9 mouse cellular contexts compared by ENCODE assay signal in the genomic region with DNA sequence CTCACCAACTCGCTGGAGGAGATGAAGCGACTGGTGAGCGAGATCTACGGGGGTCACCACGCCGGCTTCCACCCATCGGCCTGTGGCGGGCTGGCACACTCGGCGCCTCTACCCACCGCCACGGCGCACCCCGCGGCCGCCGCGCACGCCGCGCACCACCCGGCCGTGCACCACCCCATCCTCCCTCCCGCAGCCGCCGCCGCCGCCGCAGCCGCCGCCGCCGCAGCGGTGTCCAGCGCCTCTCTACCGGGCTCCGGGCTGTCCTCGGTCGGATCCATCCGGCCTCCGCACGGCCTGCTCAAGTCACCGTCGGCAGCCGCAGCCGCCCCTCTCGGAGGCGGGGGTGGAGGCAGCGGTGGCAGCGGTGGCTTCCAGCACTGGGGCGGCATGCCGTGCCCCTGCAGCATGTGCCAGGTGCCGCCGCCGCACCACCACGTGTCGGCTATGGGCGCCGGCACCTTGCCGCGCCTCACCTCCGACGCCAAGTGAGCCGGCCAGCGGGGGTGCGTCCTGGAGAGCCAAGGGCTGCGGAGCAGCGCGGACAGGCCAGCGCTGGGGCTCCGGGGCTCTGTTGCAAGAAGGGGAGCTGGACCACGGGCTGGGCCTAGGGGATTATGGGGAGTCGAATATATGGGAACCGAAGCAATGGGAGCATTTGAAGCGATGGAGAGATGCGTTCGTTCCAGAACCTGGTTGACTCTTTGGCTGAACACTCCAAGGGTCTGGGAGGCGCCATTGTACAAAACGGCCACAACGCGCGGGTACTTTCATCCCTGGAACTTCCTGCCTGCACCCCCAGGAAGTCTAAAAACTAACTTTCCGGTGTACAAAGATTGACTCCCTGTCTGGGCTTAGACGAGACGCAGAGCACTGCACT. TPM values are rescaled to one million over a fixed set of nuclear protein-coding genes. Genes with fewer than 3 reads are reported as not detected.
A peak's percentile ranks its signal among the peaks of the same experiment; 100 is the strongest.
DNase-seq lines count a peak whose midpoint lies in the region; ATAC-seq and TF ChIP-seq lines count a peak whose summit lies in the region.
"Had no signal": no experiment of that assay in that cellular context is flagged by ENCODE, and none has a peak within 500 bp of the region (broad histone marks: within the 10 kb centered on the region; RNA-seq: fewer than 3 reads in every experiment).

No protein-coding gene starts in this region.

- no peak for ATAC-seq in heart, postnatal 0 days (ENCODE audit: insufficient read depth, low read depth)
- ATAC-seq in G1E (ENCODE audit: extremely low read depth, insufficient number of reproducible peaks, low FRiP score, poor library complexity, severe bottlenecking), result no peak
- ATAC-seq in forebrain, embryonic 14.5 days, result no peak
- no peak for ATAC-seq in erythroid progenitor cell, adult 5-6 weeks (replicated peaks; ENCODE audit: low FRiP score, poor library complexity, severe bottlenecking)

- H3K9me3 ChIP-seq in heart, postnatal 0 days (replicated peaks; ENCODE audit: control insufficient read depth, low read length), result no peaks in the 10 kb centered on the region
- peaks cover 23% of the 10 kb centered on the region for H3K9me3 ChIP-seq in G1E (replicated peaks)
- no peaks in the 10 kb centered on the region for H3K9me3 ChIP-seq in forebrain, embryonic 14.5 days (replicated peaks; ENCODE audit: control insufficient read depth, low read length)
- H3K9me3 ChIP-seq in midbrain, embryonic 10.5 days (replicated peaks), result no peaks in the 10 kb centered on the region

- TF ChIP-seq CTCF in heart, postnatal 0 days (IDR thresholded peaks at IDR 0.05; ENCODE audit: low read depth), result no peak
- no peak for TF ChIP-seq CTCF in G1E (IDR thresholded peaks at IDR 0.05; ENCODE audit: low read depth, low read length)

- no peak overlapping the region for H3K27ac ChIP-seq in heart, postnatal 0 days (ENCODE audit: low read depth)
- H3K27ac ChIP-seq in forebrain, embryonic 14.5 days (ENCODE audit: low read depth, low read length), result no peak overlapping the region
- peak overlapping the region; percentile 76 for H3K27ac ChIP-seq in midbrain, embryonic 10.5 days (replicated peaks)

- no peaks in the 10 kb centered on the region for H3K36me3 ChIP-seq in heart, postnatal 0 days (replicated peaks; ENCODE audit: control insufficient read depth, insufficient read depth, low read length)
- no peaks in the 10 kb centered on the region for H3K36me3 ChIP-seq in G1E (replicated peaks)
- H3K36me3 ChIP-seq in forebrain, embryonic 14.5 days (ENCODE audit: control insufficient read depth, insufficient read depth, low read length), result no peaks in the 10 kb centered on the region
- H3K36me3 ChIP-seq in midbrain, embryonic 10.5 days, result no peaks in the 10 kb centered on the region

- no peak for TF ChIP-seq EP300 in heart, postnatal 0 days (IDR thresholded peaks at IDR 0.05; ENCODE audit: low read depth)

- no peaks in the 10 kb centered on the region; the same call in 1 of the 2 replicates for H3K4me1 ChIP-seq in heart, postnatal 0 days (ENCODE audit: control insufficient read depth, insufficient read depth)
- H3K4me1 ChIP-seq in G1E (ENCODE audit: insufficient read depth, low read depth, low read length), result peaks cover 3% of the 10 kb centered on the region; the same call in 1 of the 2 replicates
- H3K4me1 ChIP-seq in forebrain, embryonic 14.5 days (ENCODE audit: control insufficient read depth, insufficient read depth, low read length), result peaks cover 23% of the 10 kb centered on the region
- peaks cover 77% of the 10 kb centered on the region for H3K4me1 ChIP-seq in midbrain, embryonic 10.5 days

- peaks cover 100% of the 10 kb centered on the region for H3K27me3 ChIP-seq in heart, postnatal 0 days (ENCODE audit: control insufficient read depth, insufficient read depth, low read length)
- peaks cover 61% of the 10 kb centered on the region for H3K27me3 ChIP-seq in G1E (ENCODE audit: insufficient read depth, low read length)
- H3K27me3 ChIP-seq in forebrain, embryonic 14.5 days (replicated peaks; ENCODE audit: control insufficient read depth, insufficient read depth, low read length), result peaks cover 76% of the 10 kb centered on the region
- H3K27me3 ChIP-seq in midbrain, embryonic 10.5 days (ENCODE audit: low read depth, poor library complexity, severe bottlenecking), result peaks cover 100% of the 10 kb centered on the region

- no peak overlapping the region for H3K4me2 ChIP-seq in heart, postnatal 0 days (ENCODE audit: low read depth, low read length)
- H3K4me2 ChIP-seq in forebrain, embryonic 14.5 days (ENCODE audit: low read length), result peak overlapping the region; percentile 56

- H3K4me3 ChIP-seq in heart, postnatal 0 days (ENCODE audit: low read depth, low read length), result peak overlapping the region; percentile 23; the same call in 1 of the 2 replicates
- peak overlapping the region; percentile 20; the same call in 1 of the 2 replicates for H3K4me3 ChIP-seq in G1E (ENCODE audit: low read depth, low read length)
- H3K4me3 ChIP-seq in forebrain, embryonic 14.5 days (ENCODE audit: low read depth, low read length), result peak overlapping the region; percentile 40
- H3K4me3 ChIP-seq in midbrain, embryonic 10.5 days, result peak overlapping the region; percentile 51

- no peak overlapping the region for H3K9ac ChIP-seq in heart, postnatal 0 days (replicated peaks; ENCODE audit: low read depth, low read length)
- peak overlapping the region; percentile 61 for H3K9ac ChIP-seq in forebrain, embryonic 14.5 days (ENCODE audit: low read length)

- DNase-seq in heart, postnatal 0 days (ENCODE audit: low spot score), result no peak
- DNase-seq in heart, adult 11 months, result no peak
- no peak for DNase-seq in G1E (ENCODE audit: low spot score)
- DNase-seq in forebrain, embryonic 14.5 days (ENCODE audit: low spot score), result no peak
- peak; percentile 61 for DNase-seq in midbrain, embryonic 10.5 days (ENCODE audit: low spot score)
- DNase-seq in adrenal gland, postnatal 25 days, result no peak
- no peak for DNase-seq in left cerebral cortex, adult 11 months (ENCODE audit: low spot score)

- WGBS in heart, postnatal 0 days, result 2% methylated on average over 68 of the region's 85 CpGs
- under 1% methylated on average over 68 of the region's 85 CpGs for WGBS in forebrain, embryonic 14.5 days
- WGBS in midbrain, embryonic 10.5 days, result under 1% methylated on average over 74 of the region's 85 CpGs

RNA-seq across cellular contexts. Expression of gene Olig2, which starts 1.9 kb away (rescaled TPM):
- 0.46 TPM in 1 of 2 replicates, not detected in the other for total RNA-seq in heart, postnatal 0 days (2014; rRNA removed; ENCODE audit: low replicate concordance)
- polyA plus RNA-seq in heart, postnatal 0 days (2015; fragmentation: Nextera tagmentation; extraction: Ambion mirVana), result not detected in 2 replicates
- not detected in 2 replicates for total RNA-seq in G1E (2014; fragmentation: Nextera tagmentation)
- 0.05 and 0.06 TPM in 2 replicates for total RNA-seq in G1E (2017)
- polyA plus RNA-seq in G1E (2012), result not detected in 2 replicates
- polyA plus RNA-seq in forebrain, embryonic 14.5 days (2014; fragmentation: Nextera tagmentation; extraction: Ambion mirVana), result 5.2 and 6.3 TPM in 2 replicates
- 7.4 and 7.6 TPM in 2 replicates for polyA plus RNA-seq in midbrain, embryonic 10.5 days (2016; fragmentation: Nextera tagmentation; extraction: Ambion mirVana)
- not detected in 2 replicates for total RNA-seq in adrenal gland, postnatal 25 days (2021)
- not detected in 2 replicates for total RNA-seq in erythroid progenitor cell, adult 5-6 weeks (2015; ENCODE audit: low replicate concordance)
- total RNA-seq in erythroid progenitor cell, adult 5-6 weeks (2017; ENCODE audit: low replicate concordance), result not detected in 2 replicates
- total RNA-seq: CH12.LX had no signal

RNA-seq across cellular contexts. Expression of gene Olig1, which starts 42.5 kb away (rescaled TPM):
- not detected in 2 replicates for total RNA-seq in heart, postnatal 0 days (2014; rRNA removed; ENCODE audit: low replicate concordance)
- 0.07 TPM in 1 of 2 replicates, not detected in the other for polyA plus RNA-seq in heart, postnatal 0 days (2015; fragmentation: Nextera tagmentation; extraction: Ambion mirVana)
- total RNA-seq in G1E (2014; fragmentation: Nextera tagmentation), result not detected in 2 replicates
- not detected in 2 replicates for total RNA-seq in G1E (2017)
- polyA plus RNA-seq in G1E (2012), result not detected in 2 replicates
- 18.0 and 31.1 TPM in 2 replicates for polyA plus RNA-seq in forebrain, embryonic 14.5 days (2014; fragmentation: Nextera tagmentation; extraction: Ambion mirVana)
- 8.8 and 9.7 TPM in 2 replicates for polyA plus RNA-seq in midbrain, embryonic 10.5 days (2016; fragmentation: Nextera tagmentation; extraction: Ambion mirVana)
- total RNA-seq in adrenal gland, postnatal 25 days (2021), result 0.27 TPM in 1 of 2 replicates, not detected in the other
- total RNA-seq in erythroid progenitor cell, adult 5-6 weeks (2015; ENCODE audit: low replicate concordance), result not detected in 2 replicates
- total RNA-seq in erythroid progenitor cell, adult 5-6 weeks (2017; ENCODE audit: low replicate concordance), result not detected in 2 replicates
- total RNA-seq: CH12.LX had no signal
